Mouse (Mus musculus) kidney, postnatal 0 days (tissue): ENCODE measurements at regions not wholly inside any gene's neighbourhood (a gene's known extent, or its start where the extent isn't known, plus 50 kb on each side); places are given as distances from the start of the nearest gene placed in this dataset.
A peak's percentile ranks its signal among the peaks of the same experiment; 100 is the strongest.

ENCODE experiments used
- ATAC-seq: fragments of 200-750 bp; cut with Nextera tagmentation; replicated peaks from 2 replicates; pipeline ENCODE4 v1.8.0; 2017; ENCODE audit warnings: low read depth, moderate number of reproducible peaks, moderate TSS enrichment, moderate library complexity; ENCODE audit not compliant: low FRiP score
- DNase-seq: peaks from one replicate; pipeline ENCODE4 v3.0.0-alpha.2; 2016; ENCODE audit warnings: low spot score
- H3K27ac ChIP-seq: fragments of 300-500 bp; sonication (generic); 2 replicates; pipeline ENCODE4 v1.5.1; 2014; ENCODE audit warnings: mild to moderate bottlenecking
- H3K27me3 ChIP-seq: fragments of 300-500 bp; sonication (generic); 2 replicates; pipeline ENCODE4 v1.6.1; 2014; ENCODE audit warnings: low read length, mixed read lengths; ENCODE audit not compliant: insufficient read depth
- H3K36me3 ChIP-seq: fragments of 300-500 bp; sonication (generic); 2 replicates; pipeline ENCODE4 v1.6.1; 2014; ENCODE audit warnings: low read length, mixed read lengths; ENCODE audit not compliant: insufficient read depth
- H3K4me1 ChIP-seq: fragments of 300-500 bp; sonication (generic); replicated peaks from 2 replicates; pipeline ENCODE4 v1.6.1; 2014; ENCODE audit warnings: antibody characterized with exemption, low read length, mixed read lengths; ENCODE audit not compliant: insufficient read depth
- H3K4me2 ChIP-seq: fragments of 300-500 bp; sonication (generic); 2 replicates; pipeline ENCODE4 v1.6.1; 2014; ENCODE audit warnings: mild to moderate bottlenecking, low read length, moderate library complexity, mixed read lengths
- H3K4me3 ChIP-seq: fragments of 300-500 bp; sonication (generic); replicated peaks from 2 replicates; pipeline ENCODE4 v1.5.1; 2014; ENCODE audit warnings: low read depth, low read length
- H3K9ac ChIP-seq: fragments of 300-500 bp; sonication (generic); 2 replicates; pipeline ENCODE4 v1.6.1; 2014; ENCODE audit warnings: low read depth, low read length
- H3K9me3 ChIP-seq: fragments of 300-500 bp; sonication (generic); replicated peaks from 2 replicates; pipeline ENCODE4 v1.6.1; 2016; ENCODE audit warnings: low read length, inconsistent platforms, mixed read lengths
- CTCF ChIP-seq: IDR thresholded peaks from 2 replicates; pipeline ENCODE4 v1.5.1; 2016; ENCODE audit warnings: antibody characterized with exemption, low read depth, mild to moderate bottlenecking, moderate library complexity
- WGBS: fragments of 180-500 bp; shearing (Covaris S2); extraction: QIAGEN DNeasy Blood & Tissue Kit; methylation state at CpG from one replicate; pipeline ENCODE4 v1.1.7; 2014; 5-methylcytosine and 5-hydroxymethylcytosine counted together

DNA sequence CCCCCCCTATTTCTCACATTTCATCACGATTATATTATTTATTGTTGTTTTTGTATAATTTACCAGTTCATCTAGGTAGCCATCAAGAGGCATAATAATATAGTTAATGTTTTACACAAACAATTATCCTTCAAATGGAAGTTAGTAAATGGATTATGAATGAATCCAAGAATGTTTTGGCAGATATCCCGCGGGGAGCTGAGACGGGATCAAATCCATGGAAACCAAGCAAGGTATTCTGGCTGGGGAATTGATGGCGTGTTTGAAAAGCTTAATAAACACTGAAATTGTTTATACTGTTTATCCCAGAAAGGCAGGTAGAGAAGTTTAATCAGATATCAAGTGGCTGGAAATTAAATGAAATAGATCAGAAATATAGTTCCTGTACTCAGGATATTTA, 98.0 kb downstream of the Tex36 start:
- H3K27me3 ChIP-seq, result no peaks in the 10 kb centered on the region
- no peaks in the 10 kb centered on the region for H3K9me3 ChIP-seq
- DNase-seq (no peak), ATAC-seq (no peak)
- 71% methylated on average over 5 of the region's 5 CpGs for WGBS
- no peak overlapping the region for H3K27ac ChIP-seq
- no peak for TF ChIP-seq CTCF
- no peaks in the 10 kb centered on the region; the same call in 1 of the 2 replicates for H3K4me1 ChIP-seq
- H3K4me3 ChIP-seq, result no peak overlapping the region
- no peak overlapping the region for H3K4me2 ChIP-seq
- H3K36me3 ChIP-seq, result no peaks in the 10 kb centered on the region
- no peak overlapping the region for H3K9ac ChIP-seq

DNA sequence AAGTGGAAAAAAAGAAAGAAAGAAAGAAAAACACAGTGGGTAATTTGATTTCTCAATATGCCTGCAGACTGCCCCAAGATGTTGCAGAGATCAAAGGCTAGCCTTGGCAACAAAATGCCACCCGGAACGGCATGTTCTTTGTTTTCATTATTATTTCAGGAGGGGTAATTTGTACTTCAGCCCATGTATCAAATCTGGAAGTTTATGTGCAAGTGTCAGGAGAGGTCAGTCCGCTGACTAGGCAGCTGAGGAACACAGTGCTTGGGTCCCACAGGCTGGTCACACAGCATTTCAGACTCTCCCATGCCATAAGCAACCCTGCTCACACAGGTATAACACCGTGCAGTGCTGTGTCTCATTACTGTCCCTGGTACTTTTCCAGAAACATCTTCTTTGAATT, 99.2 kb downstream of the Tex36 start:
- H3K4me1 ChIP-seq, result no peaks in the 10 kb centered on the region
- no peak overlapping the region for H3K9ac ChIP-seq
- WGBS, result 22% methylated on average over 4 of the region's 4 CpGs
- H3K4me3 ChIP-seq, result no peak overlapping the region
- H3K27me3 ChIP-seq, result no peaks in the 10 kb centered on the region
- DNase-seq (no peak), ATAC-seq (no peak)
- no peaks in the 10 kb centered on the region for H3K36me3 ChIP-seq
- H3K4me2 ChIP-seq, result no peak overlapping the region
- H3K27ac ChIP-seq, result no peak overlapping the region
- H3K9me3 ChIP-seq, result no peaks in the 10 kb centered on the region
- TF ChIP-seq CTCF, result no peak

DNA sequence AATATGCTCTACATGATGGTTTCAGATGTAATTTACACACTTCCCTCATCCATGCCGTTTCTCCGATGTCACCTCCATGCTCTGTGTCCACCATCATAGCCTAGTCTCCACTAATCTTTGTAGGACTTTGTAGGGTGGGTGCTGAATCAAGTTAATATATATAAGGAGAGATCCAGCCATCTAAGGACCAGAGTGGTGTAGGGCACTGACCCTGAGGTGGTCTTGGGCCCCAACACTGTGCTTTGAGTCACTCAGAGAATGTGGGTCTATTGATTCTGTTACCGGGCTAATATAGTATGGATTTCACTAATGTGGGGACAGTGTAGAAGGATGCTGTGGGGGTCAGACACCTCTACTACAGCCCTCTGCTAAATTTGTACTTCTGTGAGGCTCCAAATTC, 104.4 kb downstream of the Tex36 start:
- H3K27me3 ChIP-seq, result no peaks in the 10 kb centered on the region
- no peak for TF ChIP-seq CTCF
- H3K27ac ChIP-seq, result no peak overlapping the region
- no peak overlapping the region for H3K9ac ChIP-seq
- WGBS, result 97% methylated on average over 3 of the region's 3 CpGs
- H3K9me3 ChIP-seq, result no peaks in the 10 kb centered on the region
- H3K4me3 ChIP-seq, result no peak overlapping the region
- no peak overlapping the region for H3K4me2 ChIP-seq
- no peaks in the 10 kb centered on the region; the same call in 1 of the 2 replicates for H3K4me1 ChIP-seq
- no peak for ATAC-seq
- no peak for DNase-seq
- H3K36me3 ChIP-seq, result no peaks in the 10 kb centered on the region

DNA sequence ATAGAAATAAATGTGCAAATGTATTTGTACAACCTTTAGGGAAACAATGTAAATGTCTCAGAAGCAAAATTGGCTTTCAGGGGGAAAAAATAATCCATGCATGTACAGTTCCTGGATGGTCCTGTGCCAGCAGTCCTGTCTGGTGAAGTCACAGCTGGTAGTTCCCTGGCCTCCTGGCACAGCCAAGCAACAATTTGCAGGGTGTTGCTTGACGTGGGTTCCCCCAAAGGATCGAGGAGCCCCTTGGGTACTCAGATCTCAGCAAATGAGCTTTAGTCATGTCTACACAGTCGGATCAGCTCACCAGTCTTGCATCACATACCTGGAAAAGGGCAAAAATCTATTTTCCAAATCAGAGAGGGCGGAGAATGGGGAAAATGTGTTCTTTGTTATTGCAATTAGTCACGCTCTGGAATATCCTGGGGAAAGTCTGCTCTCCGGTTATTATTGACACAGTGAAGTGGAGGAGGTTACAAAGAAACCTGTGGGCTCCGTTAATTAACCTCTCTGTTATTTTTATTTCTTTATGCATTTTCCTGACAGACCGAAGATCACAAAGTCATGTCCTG, 106.9 kb downstream of the Tex36 start:
- Histone ChIP-seq H3K27ac (0 out of 2 replicates have a peak overlapping the region, but pooled peaks have one; percentile 10), H3K27me3 (no peaks in the 10 kb centered on the region), H3K4me2 (no peak overlapping the region), H3K9me3 (no peaks in the 10 kb centered on the region), H3K9ac (no peak overlapping the region), H3K4me3 (no peak overlapping the region), H3K4me1 (no peaks in the 10 kb centered on the region; the same call in 1 of the 2 replicates), H3K36me3 (no peaks in the 10 kb centered on the region)
- ATAC-seq (no peak), DNase-seq (no peak)
- 27% methylated on average over 8 of the region's 8 CpGs for WGBS
- TF ChIP-seq CTCF, result no peak

DNA sequence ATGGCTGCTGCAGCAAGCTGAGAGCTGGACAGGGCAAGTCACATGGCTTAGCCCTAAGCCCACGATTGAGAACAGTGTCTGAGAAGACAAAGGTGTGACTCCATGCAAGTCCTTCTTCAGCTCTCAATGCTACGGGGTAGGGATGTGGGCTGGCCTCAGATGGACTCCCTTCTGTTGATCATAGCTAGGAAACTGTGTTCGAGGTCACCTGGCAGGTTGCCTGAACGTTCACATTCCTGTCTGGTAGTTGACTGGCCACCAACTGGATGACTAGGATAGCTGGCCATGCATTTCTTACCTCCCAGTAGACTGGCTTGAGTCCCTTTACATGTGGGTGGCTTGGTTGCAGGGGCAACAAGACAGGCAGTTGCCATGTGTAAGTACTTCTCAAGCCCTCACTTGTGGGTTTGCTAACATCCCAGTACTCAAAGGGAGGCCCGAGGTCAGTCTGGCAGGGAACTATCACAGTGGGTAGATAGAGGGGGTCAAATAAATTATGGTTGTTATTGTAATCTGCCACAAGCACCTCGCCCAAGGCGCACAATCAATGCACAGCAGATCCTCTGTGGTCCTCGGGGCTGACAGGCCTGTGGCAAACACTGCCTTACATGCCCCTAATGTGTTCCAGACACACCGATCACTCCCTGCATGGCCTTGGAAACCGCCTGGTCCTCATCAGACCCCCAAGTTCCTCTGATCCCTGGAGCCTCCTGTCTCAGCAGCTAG, 107.5 kb downstream of the Tex36 start:
- H3K9me3 ChIP-seq, result no peaks in the 10 kb centered on the region
- TF ChIP-seq CTCF, result no peak
- H3K4me2 ChIP-seq, result no peak overlapping the region
- DNase-seq (no peak), ATAC-seq (no peak)
- H3K9ac ChIP-seq, result no peak overlapping the region
- H3K27ac ChIP-seq, result 0 out of 2 replicates have a peak overlapping the region, but pooled peaks have one; percentile 10
- H3K4me3 ChIP-seq, result no peak overlapping the region
- no peaks in the 10 kb centered on the region; the same call in 1 of the 2 replicates for H3K4me1 ChIP-seq
- WGBS, result 63% methylated on average over 10 of the region's 10 CpGs
- H3K27me3 ChIP-seq, result no peaks in the 10 kb centered on the region
- no peaks in the 10 kb centered on the region for H3K36me3 ChIP-seq

DNA sequence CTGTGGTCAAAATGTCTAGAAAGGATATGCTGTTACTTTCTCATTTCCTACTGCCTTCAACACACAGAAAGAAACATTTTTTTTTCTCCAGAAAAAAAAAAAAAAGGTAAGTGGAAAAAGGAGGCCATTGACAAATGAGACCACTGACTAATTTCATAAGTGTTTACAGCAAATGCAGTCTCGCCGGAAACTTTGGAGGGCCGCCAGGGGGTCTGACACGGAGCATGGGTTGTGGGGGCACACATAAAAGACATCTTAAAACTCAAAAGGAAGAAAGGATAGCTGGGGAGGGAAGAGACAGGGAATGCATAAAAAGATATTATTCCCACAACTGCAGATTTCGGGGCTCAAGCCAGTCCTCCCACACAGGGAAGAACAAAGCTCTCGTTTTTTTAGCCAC, 109.3 kb downstream of the Tex36 start:
- WGBS, result 40% methylated on average over 6 of the region's 6 CpGs
- H3K9ac ChIP-seq, result no peak overlapping the region
- H3K9me3 ChIP-seq, result no peaks in the 10 kb centered on the region
- no peak overlapping the region for H3K27ac ChIP-seq
- no peak overlapping the region for H3K4me3 ChIP-seq
- H3K4me1 ChIP-seq, result no peaks in the 10 kb centered on the region; the same call in 1 of the 2 replicates
- no peaks in the 10 kb centered on the region for H3K36me3 ChIP-seq
- H3K27me3 ChIP-seq, result no peaks in the 10 kb centered on the region
- TF ChIP-seq CTCF, result no peak
- H3K4me2 ChIP-seq, result no peak overlapping the region
- ATAC-seq (no peak), DNase-seq (peak; percentile 37)
